Mouse (Mus musculus): Measurements from ENCODE around the gene Sobp.
A peak's percentile ranks its signal among the peaks of the same experiment; 100 is the strongest.

The Sobp gene

GRCm38 (mm10) chr10:43159333-43159732, 15.0 kb downstream of the Sobp start:
- no peak for DNase-seq (ENCODE audit: extremely low spot score, low spot score)

GRCm38 (mm10) chr10:43158917-43159316, 15.4 kb downstream of the Sobp start:
- no peak for DNase-seq (ENCODE audit: extremely low spot score, low spot score)

GRCm38 (mm10) chr10:43155046-43155560, 19.2 kb downstream of the Sobp start:
- peak; percentile 84 for DNase-seq (ENCODE audit: extremely low spot score, low spot score)

- DNase-seq (ENCODE audit: extremely low spot score, low spot score): no peak
These were observed 21.7 kb downstream of the Sobp start for GRCm38 (mm10) chr10:43152643-43153042.

- no peak for DNase-seq (ENCODE audit: extremely low spot score, low spot score)
These were observed 25.9 kb downstream of the Sobp start for GRCm38 (mm10) chr10:43148456-43148855.

GRCm38 (mm10) chr10:43143173-43143572, 31.2 kb downstream of the Sobp start:
- no peak for DNase-seq (ENCODE audit: extremely low spot score, low spot score)

GRCm38 (mm10) chr10:43134027-43134426, 40.3 kb downstream of the Sobp start:
- no peak for DNase-seq (ENCODE audit: extremely low spot score, low spot score)

- no peak for DNase-seq (ENCODE audit: extremely low spot score, low spot score)
These were observed 45.6 kb downstream of the Sobp start for GRCm38 (mm10) chr10:43128750-43129149.

GRCm38 (mm10) chr10:43124561-43124960, 49.8 kb downstream of the Sobp start:
- DNase-seq (ENCODE audit: extremely low spot score, low spot score): no peak

- no peak for DNase-seq (ENCODE audit: extremely low spot score, low spot score)
These were observed 50.2 kb downstream of the Sobp start for GRCm38 (mm10) chr10:43124156-43124555.

GRCm38 (mm10) chr10:43123422-43123821, 50.9 kb downstream of the Sobp start:
- DNase-seq (ENCODE audit: extremely low spot score, low spot score): no peak

- no peak for DNase-seq (ENCODE audit: extremely low spot score, low spot score)
These were observed 53.5 kb downstream of the Sobp start for GRCm38 (mm10) chr10:43120688-43121450.

- DNase-seq (ENCODE audit: extremely low spot score, low spot score): no peak
These were observed 58.0 kb downstream of the Sobp start for GRCm38 (mm10) chr10:43116083-43116927.

- DNase-seq (ENCODE audit: extremely low spot score, low spot score): peak; percentile 25
These were observed 62.0 kb downstream of the Sobp start for GRCm38 (mm10) chr10:43112296-43112695.

- DNase-seq (ENCODE audit: extremely low spot score, low spot score): no peak
These were observed 67.7 kb downstream of the Sobp start for GRCm38 (mm10) chr10:43106616-43107015.

GRCm38 (mm10) chr10:43106196-43106595, 68.1 kb downstream of the Sobp start:
- DNase-seq (ENCODE audit: extremely low spot score, low spot score): no peak

GRCm38 (mm10) chr10:43100513-43100912, 73.8 kb downstream of the Sobp start:
- DNase-seq (ENCODE audit: extremely low spot score, low spot score): no peak

GRCm38 (mm10) chr10:43099229-43099628, 75.1 kb downstream of the Sobp start:
- no peak for DNase-seq (ENCODE audit: extremely low spot score, low spot score)

GRCm38 (mm10) chr10:43097755-43098154, 76.6 kb downstream of the Sobp start:
- DNase-seq (ENCODE audit: extremely low spot score, low spot score): no peak

GRCm38 (mm10) chr10:43096614-43097013, 77.7 kb downstream of the Sobp start:
- no peak for DNase-seq (ENCODE audit: extremely low spot score, low spot score)

GRCm38 (mm10) chr10:43094537-43094936, 79.8 kb downstream of the Sobp start:
- DNase-seq (ENCODE audit: extremely low spot score, low spot score): no peak

GRCm38 (mm10) chr10:43093440-43093839, 80.9 kb downstream of the Sobp start:
- DNase-seq (ENCODE audit: extremely low spot score, low spot score): no peak

Measured in neural tube, embryonic 10.5 days (tissue).